Mouse (Mus musculus) bone marrow, adult 2 months (tissue): ENCODE measurements around the gene Setd2. TPM values are rescaled to one million over a fixed set of nuclear protein-coding genes. Genes with fewer than 3 reads are reported as not detected.

Source experiments
- H3K27ac ChIP-seq: fragments of 200-500 bp; 2 replicates; pipeline ENCODE4 v1.5.1; 2012; ENCODE audit warnings: low read depth, mild to moderate bottlenecking, control low read depth, inconsistent platforms, low read length; ENCODE audit not compliant: control insufficient read depth, poor library complexity, insufficient read depth
- H3K4me1 ChIP-seq: fragments of 200-500 bp; 2 replicates; pipeline ENCODE4 v1.6.1; 2011; ENCODE audit warnings: low read length; ENCODE audit not compliant: control insufficient read depth, insufficient read depth
- H3K4me3 ChIP-seq: fragments of 200-500 bp; replicated peaks from 2 replicates; pipeline ENCODE3; 2011; ENCODE audit warnings: mild to moderate bottlenecking, low read depth, low read length, control low read depth; ENCODE audit not compliant: control insufficient read depth
- CTCF ChIP-seq: fragments of 200-500 bp; IDR thresholded peaks from 2 replicates; pipeline ENCODE4 v1.5.1; 2011; ENCODE audit warnings: low read length, control low read depth; ENCODE audit not compliant: control insufficient read depth, insufficient read depth
- POLR2A ChIP-seq: fragments of 200-500 bp; IDR thresholded peaks from 2 replicates; pipeline ENCODE4 v1.6.1; 2011; ENCODE audit warnings: low read depth, mild to moderate bottlenecking, control low read depth, low read length, borderline replicate concordance; ENCODE audit not compliant: control insufficient read depth
- whole genome bisulfite sequencing: fragments of 180-500 bp; shearing (Covaris S2); methylation state at CpG from one replicate; pipeline ENCODE4 v1.1.7; 2018; 5-methylcytosine and 5-hydroxymethylcytosine counted together
- polyA plus RNA-seq: library from polyadenylated mRNA; stranded (reverse); fragments of >200 nt; gene quantifications from 2 replicates; pipeline ENCODE4 v1.2.4, GENCODE M21; 2011; ENCODE audit warnings: low replicate concordance; ENCODE audit not compliant: missing spikeins, insufficient read depth, insufficient read length

Setd2 gene
- polyA plus RNA-seq, 1 experiment = 65.9 TPM

- Histone ChIP-seq H3K27ac (peak overlapping the region; percentile 73), H3K4me1 (peaks cover 11% of the 10 kb centered on the region), H3K4me3 (peak overlapping the region; percentile 77)
- 3% methylated on average over 14 of the region's 14 CpGs for WGBS
- TF ChIP-seq POLR2A (no peak), CTCF (no peak)
Measured at GRCm38 (mm10) chr9:110652963-110653654, 120.7 kb downstream of the Setd2 start.

GRCm38 (mm10) chr9:110653655-110654461 lies 121.5 kb downstream of the Setd2 start, which contains the start of gene Nbeal2:
Gene Nbeal2, minus strand, starts transcription at chr9:110654161.
- TF ChIP-seq CTCF = no peak
- TF ChIP-seq POLR2A = peak; percentile 69; the same call in 1 of the 2 replicates
- peak within 1 kb of the TSS; percentile 73 for H3K27ac ChIP-seq
- under 1% methylated on average over 70 of the region's 75 CpGs for WGBS
- H3K4me1 ChIP-seq = peaks cover 9% of the 10 kb centered on the region
- H3K4me3 ChIP-seq = peak within 1 kb of the TSS; percentile 77

DNA sequence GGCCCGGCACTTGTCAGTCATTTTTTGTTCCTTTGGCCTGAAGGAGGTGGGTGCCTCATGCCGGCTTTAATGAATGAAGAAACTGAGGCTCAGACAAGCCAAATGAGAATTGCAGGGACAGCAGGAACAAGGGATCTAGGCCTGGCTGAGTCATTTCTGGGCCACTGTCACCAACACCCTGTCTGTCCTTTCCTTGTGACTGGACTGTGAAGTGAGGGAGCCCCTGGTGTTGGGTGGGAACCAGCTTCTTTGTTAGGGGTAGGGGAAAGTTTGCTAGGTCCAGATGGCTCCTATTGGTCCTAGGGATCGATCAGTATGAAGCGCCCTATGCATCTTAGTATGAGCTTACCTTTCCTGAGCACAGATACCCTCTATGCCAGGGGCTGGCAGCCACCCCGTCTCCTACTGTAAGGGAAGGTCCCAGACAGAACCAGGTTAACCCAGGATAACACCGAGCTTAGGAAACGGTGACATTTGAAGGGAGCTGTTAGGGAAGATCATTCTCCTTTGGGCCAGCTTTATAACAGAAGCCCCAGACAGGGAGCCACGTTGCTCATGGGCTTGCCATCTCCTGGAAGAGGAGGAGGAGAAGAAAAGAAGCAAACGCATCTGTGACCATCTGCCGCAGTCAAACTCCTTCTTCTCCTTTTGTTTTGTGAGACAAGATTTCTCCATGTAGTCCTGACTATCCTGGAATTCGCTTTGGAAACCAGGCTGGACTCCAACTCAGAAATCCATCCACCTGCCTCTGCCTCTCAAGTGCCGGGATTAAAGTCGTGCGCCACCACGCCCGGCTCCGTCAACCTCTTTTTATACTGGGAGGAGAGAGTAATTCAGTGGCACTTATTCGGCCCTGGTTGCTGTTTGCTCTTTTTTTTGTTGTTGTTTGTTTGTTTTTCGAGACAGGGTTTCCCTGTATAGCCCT lies 122.6 kb downstream of the Setd2 start:
- TF ChIP-seq POLR2A (no peak), CTCF (no peak)
- H3K4me3 ChIP-seq = no peak overlapping the region
- peak overlapping the region; percentile 20; the same call in 1 of the 2 replicates for H3K27ac ChIP-seq
- WGBS = 79% methylated on average over 19 of the region's 19 CpGs
- H3K4me1 ChIP-seq = peaks cover 13% of the 10 kb centered on the region

DNA sequence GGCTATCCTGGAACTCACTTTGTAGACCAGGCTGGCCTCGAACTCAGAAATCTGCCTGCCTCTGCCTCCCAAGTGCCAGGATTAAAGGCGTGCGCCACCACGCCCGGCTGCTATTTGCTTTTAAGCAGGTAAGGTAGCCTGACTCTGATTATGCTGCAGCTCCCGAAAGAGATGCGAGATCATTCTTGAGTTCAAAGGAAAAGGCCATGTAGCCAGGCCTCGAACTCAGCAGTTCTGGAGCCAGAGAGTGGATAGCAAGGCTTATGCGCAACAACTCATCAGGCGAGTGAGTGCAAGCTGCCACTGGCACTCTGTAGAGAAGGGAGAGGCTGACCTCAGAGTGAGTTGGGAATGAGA lies 123.2 kb downstream of the Setd2 start:
- H3K27ac ChIP-seq = peak overlapping the region; percentile 14
- TF ChIP-seq POLR2A (no peak), CTCF (no peak)
- H3K4me1 ChIP-seq = peaks cover 14% of the 10 kb centered on the region
- 88% methylated on average over 10 of the region's 10 CpGs for WGBS
- H3K4me3 ChIP-seq = peak overlapping the region; percentile 84

DNA sequence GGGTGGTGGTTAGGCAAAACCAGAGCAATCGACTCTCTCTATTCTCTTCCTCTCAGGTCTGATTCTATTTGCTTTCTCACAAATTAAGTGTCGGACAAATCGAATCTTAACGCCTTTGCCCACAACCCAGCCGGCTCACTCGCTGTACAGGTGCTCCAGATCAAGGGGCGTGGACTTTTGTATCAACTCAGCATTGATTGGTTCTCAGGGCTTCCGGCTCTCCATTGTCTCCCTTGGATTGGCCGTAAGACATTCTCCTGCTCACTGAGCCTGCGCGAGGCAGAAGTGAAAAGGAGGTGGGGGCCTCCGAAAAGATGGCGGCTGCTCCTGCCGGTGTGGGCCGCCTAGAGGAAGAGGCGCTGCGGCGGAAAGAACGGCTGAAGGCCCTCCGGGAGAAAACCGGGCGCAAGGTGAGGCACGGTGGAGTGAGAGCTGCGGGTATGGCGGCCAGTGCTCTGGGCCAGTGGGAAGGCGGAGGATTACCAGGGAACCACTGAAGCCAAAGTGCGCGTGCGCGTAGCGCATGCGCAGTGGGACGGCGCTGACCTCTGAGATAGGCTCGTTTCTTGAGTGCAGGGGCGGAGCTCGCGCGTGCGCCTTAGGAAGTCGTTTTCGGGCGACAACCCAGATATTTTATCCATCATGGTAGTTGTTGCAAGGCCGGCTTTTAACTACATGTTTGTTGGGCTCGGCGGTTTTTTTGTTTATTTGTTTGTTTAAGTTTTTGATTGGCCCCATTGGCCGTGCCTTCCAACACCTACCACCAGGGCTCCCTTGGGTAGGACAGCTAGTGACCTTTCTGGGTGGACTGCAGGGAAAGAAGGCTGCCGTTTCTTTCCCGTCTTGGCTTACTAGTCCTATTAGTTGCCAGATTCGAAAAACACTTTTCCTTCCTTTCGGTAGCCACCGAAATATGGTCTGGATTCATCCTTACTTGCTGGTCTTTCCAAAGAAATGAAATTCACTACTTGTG lies 124.1 kb downstream of the Setd2 start, which contains the start of gene Ccdc12:
Gene Ccdc12, plus strand, starts transcription at position 255 of the 973 bp plus-strand sequence.
- WGBS = under 1% methylated on average over 52 of the region's 52 CpGs
- Histone ChIP-seq H3K27ac (peak within 1 kb of the TSS; percentile 94), H3K4me3 (peak within 1 kb of the TSS; percentile 84), H3K4me1 (peaks cover 13% of the 10 kb centered on the region)
- TF ChIP-seq POLR2A (peak; percentile 76; the same call in 1 of the 2 replicates), CTCF (peak; percentile 8; the same call in 1 of the 2 replicates)

DNA sequence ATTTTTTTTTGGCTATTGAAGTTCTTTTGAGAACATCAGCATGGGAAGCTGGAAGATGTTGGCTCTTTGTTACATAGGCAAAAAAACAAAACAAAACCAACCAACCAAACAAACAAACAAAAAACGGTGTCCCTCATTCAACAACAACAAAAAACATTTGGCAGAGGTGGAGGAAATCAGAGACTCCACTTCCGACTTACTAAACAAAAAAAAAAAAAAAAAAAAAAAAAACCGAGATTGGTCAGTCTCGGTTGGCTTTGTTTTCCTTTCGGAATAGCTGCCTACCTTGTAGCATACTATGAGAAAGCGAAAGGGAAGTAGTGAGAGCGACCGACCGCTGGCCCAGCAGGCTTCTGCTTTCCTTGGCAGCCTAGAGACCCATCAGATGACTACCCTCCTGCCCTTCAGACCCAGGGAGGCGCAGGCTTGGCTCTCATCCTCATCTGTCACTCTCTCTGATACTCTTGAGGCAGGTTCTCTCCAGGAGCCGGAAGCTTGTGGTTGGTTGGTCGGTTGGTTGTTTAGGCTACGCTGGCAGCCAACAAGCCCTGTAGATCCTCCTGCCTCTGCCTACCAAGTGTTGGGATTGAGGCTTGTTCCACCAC lies 125.2 kb downstream of the Setd2 start:
- WGBS = 7% methylated on average over 13 of the region's 13 CpGs
- TF ChIP-seq CTCF (no peak), POLR2A (no peak)
- H3K4me1 ChIP-seq = peaks cover 17% of the 10 kb centered on the region
- H3K27ac ChIP-seq = peak overlapping the region; percentile 73
- H3K4me3 ChIP-seq = peak overlapping the region; percentile 55
